Mouse (Mus musculus): Measurements from ENCODE around the gene Gm45062.

Gm45062 gene

DNA sequence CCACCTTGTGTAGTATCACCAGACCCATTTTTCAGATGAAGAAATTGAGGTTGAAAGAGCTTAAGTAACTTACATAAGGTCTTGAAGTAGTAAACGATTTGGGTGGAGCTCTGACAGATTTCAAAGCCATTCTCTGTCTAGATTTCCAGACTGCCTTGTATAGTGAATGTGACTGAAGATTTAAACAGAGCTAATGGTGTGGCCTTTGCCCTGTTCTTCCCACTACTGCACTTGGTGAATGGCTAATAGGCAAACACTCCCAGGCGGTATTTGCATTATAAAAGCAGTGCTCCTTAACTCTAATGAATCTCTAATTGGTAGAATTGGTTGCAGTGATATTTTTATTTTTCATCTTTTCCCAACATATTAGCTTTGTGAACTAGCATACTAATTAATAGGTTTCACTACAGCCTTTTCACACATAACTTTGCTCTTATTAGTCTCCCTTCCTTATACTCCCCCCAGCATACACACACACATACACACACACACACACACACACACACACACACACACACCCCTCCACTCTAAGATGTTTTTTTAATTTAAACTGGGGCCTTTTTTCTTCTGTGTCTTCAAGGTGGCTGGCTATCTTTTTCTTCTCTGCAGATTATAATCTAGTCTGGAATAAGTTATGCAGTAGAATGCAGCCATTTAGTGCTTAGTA, 109.1 kb downstream of the Gm45062 start:
- DNase-seq (ENCODE audit: low spot score), result no peak

DNA sequence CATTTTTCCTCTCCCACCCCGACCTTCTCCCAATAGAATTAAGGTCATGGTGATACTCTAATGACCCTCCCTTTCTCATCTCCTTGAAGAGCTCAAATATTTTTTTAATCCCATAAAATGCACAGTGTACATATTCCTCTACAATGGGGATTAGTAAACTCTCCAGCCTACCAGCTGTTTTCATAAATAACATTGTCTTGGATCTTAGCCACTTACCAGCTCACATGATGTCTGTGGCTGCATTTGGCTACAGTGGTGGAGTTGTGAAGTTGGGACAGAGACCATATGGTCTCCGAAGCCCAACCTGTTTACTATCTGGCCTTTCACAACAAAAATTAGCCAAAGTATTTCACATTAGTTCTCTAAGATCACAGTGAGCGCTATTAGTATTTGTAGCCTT, 111.4 kb downstream of the Gm45062 start:
- no peak for DNase-seq (ENCODE audit: low spot score)

DNA sequence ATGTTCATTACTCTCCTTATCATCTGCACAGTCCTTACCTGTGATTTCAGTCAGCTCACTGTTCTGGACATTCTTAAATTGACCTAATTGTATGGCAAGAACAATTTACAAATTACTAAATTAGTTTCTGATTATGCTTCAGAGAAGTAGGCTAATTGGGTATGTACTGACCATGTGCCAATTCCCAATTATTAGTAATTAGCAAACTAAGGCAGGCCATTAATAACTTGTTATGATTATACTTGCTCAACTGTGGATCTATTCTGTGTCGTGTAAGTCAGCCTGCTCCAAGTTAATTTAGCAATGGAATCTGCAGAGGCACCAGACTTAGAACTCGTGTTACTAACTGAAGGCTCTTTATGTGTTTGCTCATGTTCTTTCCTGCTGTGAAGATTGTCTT, 113.8 kb downstream of the Gm45062 start:
- DNase-seq (ENCODE audit: low spot score), result no peak

DNA sequence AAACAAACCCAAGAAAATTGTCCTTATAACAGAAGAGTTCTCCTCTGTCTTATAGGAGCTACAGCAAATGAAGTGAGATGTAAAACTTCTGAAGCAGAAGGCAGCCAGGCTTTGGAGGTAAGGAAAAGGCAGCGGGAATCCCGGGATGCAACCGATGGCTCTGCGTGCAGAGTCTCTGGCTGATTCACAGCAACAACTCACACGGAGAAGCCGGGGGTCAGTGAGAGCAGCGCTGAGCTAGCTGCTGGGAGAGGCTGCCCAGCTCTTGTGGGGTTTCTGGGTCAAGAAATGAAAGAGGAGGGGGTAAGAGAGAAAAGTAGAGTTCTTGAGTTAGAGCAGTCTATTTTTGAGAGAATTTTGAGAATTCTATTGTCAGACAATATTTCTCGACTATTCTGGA, 114.6 kb downstream of the Gm45062 start:
- no peak for DNase-seq (ENCODE audit: low spot score)

DNA sequence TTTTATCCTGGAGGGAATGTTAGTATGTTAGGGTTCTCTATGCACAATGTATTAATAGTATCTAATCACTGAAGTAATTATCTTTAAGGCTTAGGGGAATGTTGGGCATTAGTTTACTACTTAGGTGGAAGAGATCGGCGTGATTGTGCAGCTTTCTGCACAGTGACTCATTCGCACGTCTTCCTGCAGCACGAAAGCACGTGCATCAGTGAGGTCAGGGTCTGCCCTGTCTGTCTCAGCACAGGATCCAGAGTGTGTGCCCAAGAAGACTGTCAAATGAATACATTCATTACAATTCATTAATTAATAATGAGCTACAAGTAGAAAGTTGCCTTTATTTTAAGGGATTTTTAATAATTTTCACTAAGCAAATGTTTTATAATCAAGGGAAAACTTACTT, 115.0 kb downstream of the Gm45062 start:
- DNase-seq (ENCODE audit: low spot score), result no peak

DNA sequence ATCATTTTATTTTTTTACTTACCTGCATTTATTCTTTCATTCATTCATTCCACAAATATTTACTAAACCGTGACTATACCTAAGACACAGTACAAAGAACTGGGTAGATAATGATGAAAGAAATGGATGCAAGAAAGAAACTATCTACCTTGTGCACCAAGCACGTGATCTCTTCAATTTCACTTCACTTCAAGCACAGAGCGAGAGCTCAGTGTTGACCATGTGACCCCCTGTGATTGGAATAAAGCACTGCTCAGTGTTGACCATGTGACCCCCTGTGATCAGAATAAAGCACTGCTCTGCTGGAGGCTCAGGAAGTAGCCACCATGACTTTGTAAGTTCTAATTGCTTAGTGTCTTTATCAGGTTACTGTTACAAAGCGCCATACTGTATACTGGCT, 115.5 kb downstream of the Gm45062 start:
- DNase-seq (ENCODE audit: low spot score), result no peak

DNA sequence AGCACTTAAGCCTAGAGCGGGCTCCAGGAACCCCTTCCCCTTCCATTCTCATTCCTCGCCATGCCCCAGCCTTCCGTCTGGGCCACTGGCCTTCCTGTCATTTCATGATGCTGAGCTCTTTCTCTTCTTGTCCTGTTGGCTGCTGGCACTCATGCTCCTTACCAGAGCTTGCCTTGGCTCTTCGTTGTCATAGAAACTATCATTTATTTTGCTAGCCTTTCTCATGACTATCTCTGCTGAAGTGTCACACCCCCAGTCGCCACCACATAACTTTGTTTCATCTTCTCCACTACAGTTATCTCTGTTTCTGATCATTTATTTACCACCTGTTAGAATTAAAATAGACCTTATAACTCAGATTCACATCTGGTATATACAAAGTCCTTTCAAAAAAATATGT, 117.1 kb downstream of the Gm45062 start:
- no peak for DNase-seq (ENCODE audit: low spot score)

DNA sequence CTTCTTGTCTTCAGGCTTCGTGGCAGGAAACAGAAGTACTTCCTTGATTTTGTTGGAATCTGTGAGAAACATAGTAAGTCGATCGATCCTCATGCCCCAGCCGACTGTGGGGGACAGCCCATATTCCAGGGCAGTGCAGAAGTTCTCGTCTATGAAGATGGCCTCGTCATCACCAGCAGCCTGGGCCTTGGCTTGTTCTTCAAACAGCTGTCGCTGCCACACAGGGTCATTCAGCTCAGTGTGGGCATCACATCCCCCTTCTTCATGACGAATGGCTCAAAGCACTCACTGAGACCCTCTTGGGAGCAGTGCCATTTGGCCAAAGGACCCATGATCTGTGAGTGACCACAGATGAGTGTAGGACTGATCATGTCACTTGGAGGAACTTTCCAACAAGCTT, 118.4 kb downstream of the Gm45062 start:
- DNase-seq (ENCODE audit: low spot score), result no peak

DNA sequence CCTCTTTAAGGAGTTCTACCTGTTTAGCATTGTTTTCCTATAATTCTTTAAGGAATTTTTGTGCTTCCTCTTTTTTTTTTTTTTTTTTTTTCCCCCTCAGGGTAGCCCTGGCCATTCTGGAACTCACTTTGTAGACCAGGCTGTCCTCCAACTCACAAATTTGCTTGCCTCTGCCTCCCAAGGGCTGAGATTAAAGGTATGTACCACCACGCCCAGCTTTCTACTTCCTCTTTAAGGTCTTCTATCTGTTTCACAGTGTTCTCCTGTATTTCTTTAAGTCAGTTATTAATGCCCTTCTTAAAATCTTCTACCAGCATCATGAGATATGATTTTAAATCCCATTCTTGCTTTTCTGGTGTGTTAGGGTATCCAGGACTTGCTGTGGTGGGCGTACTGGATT, 130.1 kb downstream of the Gm45062 start:
- DNase-seq (ENCODE audit: low spot score), result no peak

DNA sequence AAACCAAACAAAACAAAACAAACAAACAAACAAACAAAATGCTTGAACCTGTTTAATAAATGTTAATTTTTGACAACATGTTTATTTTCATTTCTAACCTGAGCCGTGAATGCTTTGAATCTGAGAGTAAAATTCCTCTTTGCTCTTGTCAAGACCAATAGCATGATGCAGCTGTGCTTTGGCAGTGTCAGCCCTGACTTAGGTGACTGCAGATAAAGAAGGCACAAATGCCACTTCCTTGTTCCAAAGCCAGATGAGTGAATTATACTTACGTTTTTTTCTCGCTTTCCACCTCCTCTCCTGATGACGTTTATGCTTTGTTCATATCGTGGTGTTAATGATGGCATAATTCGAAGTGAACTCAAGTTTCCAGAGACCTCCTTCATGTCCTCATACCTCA, 131.0 kb downstream of the Gm45062 start:
- no peak for DNase-seq (ENCODE audit: low spot score)

DNA sequence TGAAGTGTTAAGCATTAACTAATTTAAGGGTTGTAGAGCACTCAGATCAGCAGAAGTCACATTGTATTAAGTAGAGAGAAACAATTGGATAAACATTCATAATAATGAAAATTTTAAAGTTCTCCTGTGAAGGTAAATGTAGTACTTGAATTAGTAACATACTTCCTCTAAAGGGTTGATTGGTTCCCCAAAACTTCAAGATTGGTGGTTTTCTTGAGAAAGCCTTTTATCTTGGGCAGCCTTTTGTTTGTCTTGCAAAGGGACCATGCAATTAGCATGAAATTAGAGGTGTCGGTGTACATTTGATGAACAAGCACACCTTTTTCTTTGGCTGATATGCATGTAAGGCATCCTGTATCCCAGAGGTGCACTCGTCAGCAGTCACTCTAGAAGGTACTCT, 131.7 kb downstream of the Gm45062 start:
- DNase-seq (ENCODE audit: low spot score), result no peak

DNA sequence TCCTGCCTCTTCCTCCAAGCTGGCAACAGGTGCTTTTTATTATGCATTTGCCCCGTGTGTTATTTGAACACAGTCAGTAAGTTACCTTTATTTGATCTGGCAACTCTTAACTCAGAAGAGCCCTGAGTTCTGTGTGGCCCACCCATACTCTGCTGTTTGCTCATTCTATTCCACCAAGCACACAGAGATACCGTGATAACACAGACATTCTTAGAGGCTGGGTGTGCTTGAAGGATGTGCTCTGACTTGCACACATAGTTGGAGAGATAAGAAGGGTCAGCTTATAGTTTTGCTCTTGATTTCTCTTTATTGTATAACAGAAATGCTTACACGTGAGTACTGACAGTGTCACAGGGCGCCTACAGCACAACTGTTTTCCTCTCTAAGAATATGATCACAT, 133.8 kb downstream of the Gm45062 start:
- no peak for DNase-seq (ENCODE audit: low spot score)

DNA sequence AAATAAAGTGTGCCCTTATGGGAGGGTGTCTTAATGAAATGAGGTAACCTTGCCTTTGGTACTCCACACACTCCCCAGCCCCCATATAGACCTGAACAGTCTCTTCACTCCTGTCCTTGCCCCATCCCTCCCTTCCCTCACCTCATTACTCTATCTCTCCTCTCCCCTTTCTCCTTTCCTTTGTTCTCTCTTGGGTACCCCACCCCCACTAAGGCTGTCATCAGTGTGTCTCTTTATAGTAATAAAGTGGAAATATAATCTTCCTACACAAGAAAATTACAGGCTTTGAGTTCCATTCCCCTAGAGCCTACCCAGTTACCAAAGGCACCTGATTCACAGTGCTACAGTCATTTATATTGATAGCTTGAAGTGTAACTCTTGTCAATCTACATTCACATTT, 134.8 kb downstream of the Gm45062 start:
- DNase-seq (ENCODE audit: low spot score), result no peak

DNA sequence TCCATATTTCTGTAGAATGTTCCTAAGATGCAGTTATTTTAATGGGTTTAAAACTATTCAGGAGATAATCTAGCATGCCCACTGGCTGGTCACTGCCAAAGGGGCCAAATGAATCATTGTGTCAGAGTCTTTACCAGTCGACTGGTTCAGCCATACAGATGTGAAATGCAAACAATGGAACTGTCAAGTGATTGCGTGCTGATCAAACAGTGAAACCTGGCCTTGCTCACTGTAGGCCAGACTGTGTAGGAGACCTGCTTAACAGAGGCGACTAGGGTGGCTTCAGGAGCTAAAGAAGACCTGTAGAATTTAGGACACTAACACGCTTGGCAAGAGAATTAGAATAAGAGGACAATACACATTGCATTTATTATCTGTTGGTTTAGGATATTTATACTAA, 135.8 kb downstream of the Gm45062 start:
- peak; percentile 43 for DNase-seq (ENCODE audit: low spot score)

DNA sequence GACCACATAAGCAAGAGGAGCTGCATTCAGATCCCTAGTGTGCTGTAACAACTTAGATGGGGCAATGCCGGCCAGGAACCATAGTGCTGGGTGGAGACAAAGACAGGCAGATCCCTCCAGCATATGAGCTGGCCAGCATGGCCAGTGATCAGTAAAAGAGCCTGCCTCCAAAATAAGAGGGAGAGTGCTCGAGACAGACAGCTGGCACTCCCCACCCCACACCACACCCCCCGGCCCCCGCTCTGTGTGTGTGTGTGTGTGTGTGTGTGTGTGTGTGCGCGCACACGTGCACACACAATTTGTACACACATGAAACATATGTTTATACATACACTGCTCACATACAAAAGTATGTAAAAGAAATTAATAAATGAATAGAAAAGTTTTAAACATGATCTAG, 138.0 kb downstream of the Gm45062 start:
- no peak for DNase-seq (ENCODE audit: low spot score)

DNA sequence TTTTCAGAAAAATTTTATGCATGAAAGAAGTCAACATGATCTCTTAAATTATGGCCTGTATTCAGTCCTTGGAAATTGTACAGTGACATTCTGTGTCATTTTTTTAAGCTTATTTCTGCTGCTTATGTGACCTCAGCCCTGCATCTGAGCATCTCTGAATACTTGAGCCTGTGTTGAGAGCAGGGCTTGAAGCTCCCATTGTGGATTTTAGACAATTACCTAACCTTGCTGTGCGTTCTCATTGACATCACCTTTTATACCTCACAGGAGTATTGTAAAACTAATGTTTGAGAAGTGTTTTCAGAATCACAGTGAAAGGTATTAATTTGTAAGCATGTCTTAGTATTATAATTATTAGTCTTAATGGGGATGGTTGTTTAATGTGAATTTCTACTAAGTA, 140.5 kb downstream of the Gm45062 start:
- no peak for DNase-seq (ENCODE audit: low spot score)

DNA sequence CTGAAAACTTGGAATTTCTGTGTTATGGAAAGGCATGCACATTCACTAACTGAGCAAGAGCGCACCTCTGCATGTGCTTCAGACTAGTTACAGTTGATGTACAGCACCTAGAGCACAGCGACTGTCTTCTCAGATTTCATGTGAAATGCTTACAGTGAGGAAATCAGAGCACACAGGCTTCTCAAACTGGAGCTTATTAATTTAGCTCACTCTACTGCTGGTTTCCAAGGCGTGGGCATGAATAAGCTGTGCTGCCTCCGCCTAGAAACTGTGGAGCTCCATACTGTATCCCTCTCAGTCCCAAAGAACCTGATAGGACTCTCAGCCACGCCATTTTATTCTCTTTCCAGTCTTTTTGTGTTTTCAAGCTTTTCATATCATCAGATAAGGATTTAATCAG, 143.9 kb downstream of the Gm45062 start:
- DNase-seq (ENCODE audit: low spot score), result no peak

DNA sequence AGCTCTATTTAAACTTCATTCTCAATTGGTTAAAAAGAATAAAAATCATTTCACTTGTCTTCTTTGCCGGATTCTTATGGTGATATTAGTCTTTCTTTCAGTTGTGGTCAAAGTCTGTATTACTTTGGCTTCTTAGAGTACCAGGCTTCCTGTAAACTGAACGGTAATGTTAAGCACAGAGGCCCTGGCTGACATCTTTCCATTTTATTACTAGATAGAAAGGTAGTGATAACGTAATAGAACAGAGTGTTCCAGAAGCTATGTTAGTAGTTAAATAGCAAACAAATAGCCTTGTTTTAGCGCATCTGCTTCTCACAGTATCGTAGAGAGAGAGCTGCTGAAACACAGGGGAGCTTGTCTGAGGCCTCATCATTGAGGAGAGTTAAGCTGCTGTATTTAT, 146.6 kb downstream of the Gm45062 start:
- no peak for DNase-seq (ENCODE audit: low spot score)

DNA sequence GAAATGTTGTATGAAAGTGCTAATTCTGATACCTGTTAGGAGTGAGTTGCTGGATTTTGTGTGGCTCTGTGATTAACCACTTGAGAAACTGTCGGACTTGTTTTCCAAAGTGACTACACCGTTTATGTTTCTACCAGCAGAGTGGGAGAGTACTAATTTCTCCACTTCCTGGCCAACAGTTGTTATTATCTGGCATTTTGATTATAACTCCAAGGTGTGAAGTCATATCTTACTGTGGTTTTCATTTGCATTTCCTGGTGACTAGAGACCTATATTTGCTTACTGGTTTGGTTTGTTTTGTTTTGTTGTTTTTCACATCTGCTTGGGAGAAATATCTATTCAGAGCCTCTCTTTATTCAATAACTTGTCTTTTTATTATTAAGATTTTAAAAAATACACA, 149.1 kb downstream of the Gm45062 start:
- no peak for DNase-seq (ENCODE audit: low spot score)

DNA sequence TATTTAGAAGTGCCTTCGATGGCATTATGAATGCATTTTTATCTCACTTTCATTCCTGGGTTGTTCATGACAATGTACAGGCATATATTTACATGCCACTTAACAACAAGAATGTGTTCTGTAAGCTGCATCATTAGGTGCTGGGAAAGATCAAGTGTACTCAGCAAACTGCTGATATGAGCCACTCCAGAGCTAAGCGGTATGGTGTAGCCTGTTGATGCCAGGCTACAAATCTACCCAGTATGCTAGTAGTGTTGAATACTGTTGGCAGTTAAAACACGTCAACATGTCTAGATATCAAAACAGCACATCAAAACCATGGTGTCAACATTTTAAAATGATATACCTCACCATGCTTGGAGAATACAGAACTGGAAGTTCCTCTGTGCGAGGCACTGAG, 150.6 kb downstream of the Gm45062 start:
- DNase-seq (ENCODE audit: low spot score), result no peak

DNA sequence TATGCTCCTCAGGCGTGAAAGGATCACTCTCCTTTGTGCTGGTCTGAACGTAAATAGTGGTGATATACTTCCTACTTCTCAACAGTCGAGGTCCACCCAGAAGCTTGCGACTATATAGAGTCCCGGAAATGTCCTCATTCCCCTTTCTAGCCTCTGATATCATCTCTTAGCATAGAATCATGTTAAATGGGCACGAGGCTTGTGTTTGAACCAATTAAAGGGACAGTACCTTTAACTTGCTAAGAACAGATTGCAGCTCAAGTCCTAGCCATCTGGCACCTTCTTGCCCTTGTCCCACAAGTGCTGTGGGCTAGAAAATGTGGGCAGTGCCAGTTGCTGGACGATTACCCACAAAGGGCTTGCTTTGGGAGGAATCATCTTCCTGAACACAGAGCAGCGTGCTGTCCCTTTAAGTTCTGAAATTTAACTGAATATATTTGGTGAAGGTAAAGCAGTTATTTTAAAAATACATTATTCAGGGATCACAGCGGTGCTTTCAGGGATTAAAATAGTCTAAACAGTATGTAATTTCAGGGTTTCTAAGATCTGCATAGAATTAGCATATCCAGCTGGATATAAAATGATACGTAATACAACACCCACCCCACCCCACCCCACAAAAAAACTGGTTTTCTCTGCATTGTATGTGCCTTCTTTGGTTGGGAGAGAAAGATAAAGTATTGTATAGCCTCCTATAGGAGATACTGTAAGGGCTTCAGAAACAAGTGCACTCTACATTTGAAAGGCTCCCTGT, 153.8 kb downstream of the Gm45062 start:
- no peak for DNase-seq (ENCODE audit: low spot score)

DNA sequence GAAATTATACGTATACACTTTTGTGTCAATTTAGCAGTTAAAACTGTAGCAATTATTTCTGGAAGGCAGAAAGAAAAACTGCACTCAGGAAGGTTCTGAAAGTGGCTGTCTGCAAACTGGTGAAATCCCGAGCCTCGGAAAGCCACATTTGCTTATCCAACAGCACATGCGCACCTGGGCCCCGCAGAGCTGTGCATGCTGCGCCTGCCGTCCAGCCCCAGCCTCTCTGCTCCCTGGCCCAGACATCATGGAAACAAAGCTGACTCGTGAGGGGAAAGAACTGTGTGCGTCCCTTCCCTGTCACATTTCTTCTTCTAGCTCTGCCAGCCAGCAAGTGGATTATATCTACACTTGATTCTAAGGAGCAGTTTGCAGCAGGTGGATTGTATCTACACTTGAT, 154.8 kb downstream of the Gm45062 start:
- DNase-seq (ENCODE audit: low spot score), result no peak

DNA sequence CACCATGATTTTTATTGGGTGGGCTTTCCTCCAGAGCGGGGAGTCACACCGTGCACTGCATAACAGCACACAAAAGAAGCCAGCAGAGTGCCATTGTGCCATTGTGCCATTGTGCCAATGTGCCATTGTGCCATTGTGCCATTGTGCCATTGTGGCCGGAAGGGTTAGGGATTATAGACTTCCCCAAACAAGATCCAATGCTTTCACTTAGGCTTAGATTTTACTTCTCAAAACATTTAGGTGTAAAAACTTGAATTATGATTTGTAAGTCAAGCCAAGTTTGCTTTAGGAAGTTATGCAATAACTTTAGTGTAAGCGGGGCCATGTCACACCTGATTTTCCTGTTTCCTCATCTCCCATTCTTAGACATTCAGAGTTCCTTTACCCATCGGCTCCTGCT, 156.6 kb downstream of the Gm45062 start:
- DNase-seq (ENCODE audit: low spot score), result no peak
